Mouse (Mus musculus): ENCODE measurements at regions not wholly inside any gene's neighbourhood (a gene's known extent, or its start where the extent isn't known, plus 50 kb on each side); places are given as distances from the start of the nearest gene placed in this dataset.

- TF ChIP-seq CTCF (IDR thresholded peaks at IDR 0.05; ENCODE audit: low read depth): no peak
- no peak for TF ChIP-seq EP300 (optimal IDR thresholded peaks at IDR 0.05)
Observed at GRCm38 (mm10) chr8:36364567-36365231, 599.1 kb downstream of the Gm19410 start.

Data from stomach, postnatal 0 days (tissue).